Mouse (Mus musculus) ES-Bruce4 (cell line): ENCODE measurements around the gene Cpt1b.

Experiments
- CTCF ChIP-seq: IDR thresholded peaks from one replicate; pipeline ENCODE4 v1.8.1; 2011; ENCODE audit warnings: low read depth, low read length
- EP300 ChIP-seq: IDR thresholded peaks from 2 replicates; pipeline ENCODE4 v1.6.1; 2011; ENCODE audit warnings: low read depth, low read length; ENCODE audit not compliant: insufficient read depth
- POLR2A ChIP-seq: IDR thresholded peaks from one replicate; pipeline ENCODE4 v1.8.1; 2011; ENCODE audit warnings: low read length; ENCODE audit not compliant: insufficient read depth

DNA sequence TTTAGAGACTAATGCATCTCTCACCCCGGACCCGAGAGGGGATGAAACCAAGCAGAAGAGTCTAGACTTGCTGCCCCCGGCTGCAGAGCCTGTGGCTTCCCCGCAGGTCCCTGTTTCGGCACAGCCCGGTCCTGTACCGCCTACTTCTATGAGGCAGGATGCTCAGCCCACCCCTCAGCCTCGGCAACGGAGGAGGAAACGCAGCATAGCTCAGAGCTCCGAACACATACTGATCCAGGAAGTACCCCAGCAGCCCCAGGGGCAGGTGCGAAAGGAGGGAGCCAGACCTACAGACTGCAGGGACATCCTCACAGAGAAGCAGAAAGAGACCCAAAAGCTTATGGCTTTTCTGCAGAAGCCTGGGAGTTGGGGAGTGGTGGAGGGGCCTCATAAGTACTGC, 38.5 kb downstream of the Cpt1b start:
- TF ChIP-seq POLR2A (no peak), CTCF (no peak), EP300 (no peak)
